Mouse (Mus musculus) megakaryocyte, embryonic 14.5 days (primary cell): ENCODE results near the gene Hsf4.

Experiments used
- FLI1 ChIP-seq: IDR thresholded peaks from 2 replicates; pipeline ENCODE4 v1.6.1; 2012; ENCODE audit warnings: low read length, inconsistent platforms, mixed read lengths
- GATA1 ChIP-seq: IDR thresholded peaks from 3 replicates; pipeline ENCODE4 v1.6.1; 2012; ENCODE audit warnings: mixed read lengths, low read length, inconsistent platforms, borderline replicate concordance

DNA sequence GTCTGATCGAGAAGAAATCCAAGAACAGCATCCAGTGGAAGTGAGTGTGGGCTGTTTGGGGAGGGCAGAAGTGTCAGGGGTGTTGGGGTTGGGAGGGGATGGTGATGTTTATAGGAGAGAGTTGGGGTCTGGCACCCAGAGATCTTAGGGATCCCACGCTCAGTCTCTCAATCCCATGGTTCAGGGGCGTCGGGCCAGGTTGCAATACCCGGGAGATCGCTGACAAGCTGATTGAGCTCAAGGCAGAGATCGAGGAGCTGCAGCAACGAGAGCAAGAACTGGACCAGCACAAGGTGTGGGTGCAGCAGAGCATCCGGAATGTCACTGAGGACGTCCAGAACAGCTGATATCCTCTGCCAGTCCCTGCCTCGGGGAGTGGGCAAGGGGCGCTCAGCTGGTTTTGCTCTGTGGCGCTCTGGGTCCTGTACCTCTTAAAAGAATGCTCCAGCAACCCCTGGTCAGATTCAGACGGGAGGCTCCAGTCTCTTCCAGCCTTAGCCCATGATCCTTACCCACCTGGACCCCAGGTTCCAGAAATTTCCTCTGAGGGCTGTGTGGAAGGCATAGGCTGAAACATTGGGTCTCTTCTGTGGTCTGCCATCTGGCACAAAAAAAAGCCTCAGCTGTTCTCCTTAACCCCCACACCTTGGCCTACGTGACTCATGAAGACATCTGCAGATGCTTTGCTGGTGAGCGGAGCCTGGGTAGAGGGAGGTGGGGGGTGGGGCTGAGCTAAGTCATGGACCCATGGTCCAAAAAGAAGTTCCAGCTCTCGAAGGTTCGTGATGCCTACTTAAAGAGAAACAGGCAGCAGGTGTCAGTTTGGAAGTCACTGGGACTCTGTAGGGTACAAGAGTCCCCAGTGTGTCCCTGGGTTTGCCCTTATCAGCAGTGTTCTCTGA lies 29.0 kb downstream of the Hsf4 start:
- TF ChIP-seq FLI1, result no peak
- TF ChIP-seq GATA1, result no peak
